Mouse (Mus musculus): ENCODE measurements around the gene Adipor2. TPM values are rescaled to one million over a fixed set of nuclear protein-coding genes. Genes with fewer than 3 reads are reported as not detected.

Adipor2 gene
- total and polyA plus RNA-seq, 2 experiments from 2014 or later = 42.4 to 62.5 TPM

DNA sequence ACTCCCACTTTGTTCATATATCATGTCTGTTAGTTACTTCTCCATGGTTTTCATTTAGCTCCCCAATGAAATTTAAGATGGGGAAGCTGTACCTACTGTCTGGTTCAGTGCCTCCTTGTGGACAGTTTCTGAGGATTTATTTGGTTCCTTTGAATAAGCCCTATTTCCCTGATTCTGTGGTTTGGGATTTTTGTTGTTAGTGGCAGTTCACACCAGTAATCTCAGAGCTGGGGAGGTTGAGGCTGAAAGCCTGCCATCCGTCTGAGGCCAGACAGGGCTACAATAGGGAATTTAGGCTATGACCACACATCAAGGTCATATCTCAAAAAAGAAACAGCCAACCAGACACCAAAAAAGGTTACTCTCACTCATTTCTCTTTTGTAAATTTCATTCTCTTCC lies 38.9 kb downstream of the Adipor2 start:
- Histone ChIP-seq H3K4me2 (ENCODE audit: low read depth, low read length) (no peak overlapping the region), H3K27me3 (ENCODE audit: control insufficient read depth, insufficient read depth, low read length) (no peaks in the 10 kb centered on the region), H3K4me1 (ENCODE audit: control insufficient read depth, insufficient read depth) (peaks cover 11% of the 10 kb centered on the region), H3K4me3 (ENCODE audit: low read depth, low read length) (no peak overlapping the region), H3K9ac (replicated peaks; ENCODE audit: low read depth, low read length) (no peak overlapping the region), H3K27ac (ENCODE audit: low read depth) (no peak overlapping the region), H3K36me3 (replicated peaks; ENCODE audit: control insufficient read depth, insufficient read depth, low read length) (no peaks in the 10 kb centered on the region), H3K9me3 (replicated peaks; ENCODE audit: control insufficient read depth, low read length) (no peaks in the 10 kb centered on the region)
- WGBS = 81% methylated on average over 1 of the region's 1 CpGs
- ATAC-seq (ENCODE audit: insufficient read depth, low read depth) = no peak
- no peak for TF ChIP-seq EP300 (IDR thresholded peaks at IDR 0.05; ENCODE audit: low read depth)
- TF ChIP-seq CTCF (IDR thresholded peaks at IDR 0.05; ENCODE audit: low read depth) = no peak
- no peak for DNase-seq (ENCODE audit: low spot score)

- no peaks in the 10 kb centered on the region for H3K36me3 ChIP-seq (replicated peaks; ENCODE audit: control insufficient read depth, insufficient read depth, low read length)
- no peaks in the 10 kb centered on the region for H3K9me3 ChIP-seq (replicated peaks; ENCODE audit: control insufficient read depth, low read length)
- 0% methylated on average over 2 of the region's 2 CpGs for WGBS
- no peaks in the 10 kb centered on the region for H3K27me3 ChIP-seq (ENCODE audit: control insufficient read depth, insufficient read depth, low read length)
- H3K27ac ChIP-seq (ENCODE audit: low read depth) = peak overlapping the region; percentile 22; the same call in 1 of the 2 replicates
- no peak overlapping the region for H3K4me2 ChIP-seq (ENCODE audit: low read depth, low read length)
- no peak overlapping the region for H3K4me3 ChIP-seq (ENCODE audit: low read depth, low read length)
- DNase-seq (ENCODE audit: low spot score) (no peak), ATAC-seq (ENCODE audit: insufficient read depth, low read depth) (0 out of 2 replicates have a peak, but pooled peaks have one; percentile 33)
- TF ChIP-seq CTCF (IDR thresholded peaks at IDR 0.05; ENCODE audit: low read depth) (no peak), EP300 (IDR thresholded peaks at IDR 0.05; ENCODE audit: low read depth) (no peak)
- H3K4me1 ChIP-seq (ENCODE audit: control insufficient read depth, insufficient read depth) = peaks cover 11% of the 10 kb centered on the region
- H3K9ac ChIP-seq (replicated peaks; ENCODE audit: low read depth, low read length) = no peak overlapping the region
Observed at GRCm38 (mm10) chr6:119377613-119378012, 39.9 kb downstream of the Adipor2 start.

GRCm38 (mm10) chr6:119375035-119375434 lies 42.5 kb downstream of the Adipor2 start:
- no peak overlapping the region for H3K4me2 ChIP-seq (ENCODE audit: low read depth, low read length)
- H3K27me3 ChIP-seq (ENCODE audit: control insufficient read depth, insufficient read depth, low read length) = no peaks in the 10 kb centered on the region
- 70% methylated on average over 5 of the region's 5 CpGs for WGBS
- no peaks in the 10 kb centered on the region for H3K9me3 ChIP-seq (replicated peaks; ENCODE audit: control insufficient read depth, low read length)
- DNase-seq (ENCODE audit: low spot score) (no peak), ATAC-seq (ENCODE audit: insufficient read depth, low read depth) (no peak)
- H3K27ac ChIP-seq (ENCODE audit: low read depth) = no peak overlapping the region
- TF ChIP-seq EP300 (IDR thresholded peaks at IDR 0.05; ENCODE audit: low read depth) = no peak
- TF ChIP-seq CTCF (IDR thresholded peaks at IDR 0.05; ENCODE audit: low read depth) = no peak
- no peaks in the 10 kb centered on the region for H3K36me3 ChIP-seq (replicated peaks; ENCODE audit: control insufficient read depth, insufficient read depth, low read length)
- no peak overlapping the region for H3K4me3 ChIP-seq (ENCODE audit: low read depth, low read length)
- H3K4me1 ChIP-seq (ENCODE audit: control insufficient read depth, insufficient read depth) = peaks cover 11% of the 10 kb centered on the region
- H3K9ac ChIP-seq (replicated peaks; ENCODE audit: low read depth, low read length) = no peak overlapping the region

DNA sequence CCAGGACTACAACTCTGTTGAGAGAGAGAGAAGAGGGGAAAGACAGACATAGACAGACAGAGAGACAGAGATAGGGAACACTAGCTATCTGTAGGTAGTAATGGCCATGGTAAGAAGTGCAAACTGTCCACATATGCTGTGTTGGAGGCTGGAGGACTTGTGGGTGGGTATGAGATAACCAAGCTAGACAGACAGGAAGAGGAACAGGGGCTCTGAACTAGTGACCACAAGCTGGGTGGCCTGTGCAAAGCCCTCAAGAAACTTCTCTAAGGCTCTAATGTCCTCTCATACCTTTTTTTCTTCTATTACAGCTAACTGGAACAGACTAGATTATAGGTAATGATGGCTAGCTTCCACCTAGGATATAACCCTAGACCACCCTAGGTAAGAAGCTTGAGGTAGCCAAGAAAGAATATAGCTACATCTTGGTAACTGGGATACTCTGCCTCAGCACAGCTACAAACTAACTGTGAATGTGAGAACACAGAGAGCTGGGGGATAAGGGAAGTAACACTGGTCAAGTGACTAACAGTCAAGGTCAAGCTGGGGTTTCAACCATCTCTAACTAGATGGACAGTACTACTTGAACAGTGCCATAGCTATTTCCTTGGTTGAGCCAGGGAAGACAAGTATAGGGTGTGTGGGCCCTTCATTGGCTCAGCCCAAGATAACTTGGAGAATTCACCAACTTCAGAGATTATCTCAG lies 44.4 kb downstream of the Adipor2 start:
- Histone ChIP-seq H3K36me3 (replicated peaks; ENCODE audit: control insufficient read depth, insufficient read depth, low read length) (peaks cover 11% of the 10 kb centered on the region; the same call in 1 of the 2 replicates), H3K4me3 (ENCODE audit: low read depth, low read length) (no peak overlapping the region), H3K4me1 (ENCODE audit: control insufficient read depth, insufficient read depth) (peaks cover 8% of the 10 kb centered on the region), H3K27ac (ENCODE audit: low read depth) (no peak overlapping the region), H3K4me2 (ENCODE audit: low read depth, low read length) (no peak overlapping the region), H3K27me3 (ENCODE audit: control insufficient read depth, insufficient read depth, low read length) (no peaks in the 10 kb centered on the region), H3K9ac (replicated peaks; ENCODE audit: low read depth, low read length) (no peak overlapping the region), H3K9me3 (replicated peaks; ENCODE audit: control insufficient read depth, low read length) (no peaks in the 10 kb centered on the region)
- TF ChIP-seq EP300 (IDR thresholded peaks at IDR 0.05; ENCODE audit: low read depth) (no peak), CTCF (IDR thresholded peaks at IDR 0.05; ENCODE audit: low read depth) (no peak)
- DNase-seq (ENCODE audit: low spot score) (no peak), ATAC-seq (ENCODE audit: insufficient read depth, low read depth) (no peak)

DNA sequence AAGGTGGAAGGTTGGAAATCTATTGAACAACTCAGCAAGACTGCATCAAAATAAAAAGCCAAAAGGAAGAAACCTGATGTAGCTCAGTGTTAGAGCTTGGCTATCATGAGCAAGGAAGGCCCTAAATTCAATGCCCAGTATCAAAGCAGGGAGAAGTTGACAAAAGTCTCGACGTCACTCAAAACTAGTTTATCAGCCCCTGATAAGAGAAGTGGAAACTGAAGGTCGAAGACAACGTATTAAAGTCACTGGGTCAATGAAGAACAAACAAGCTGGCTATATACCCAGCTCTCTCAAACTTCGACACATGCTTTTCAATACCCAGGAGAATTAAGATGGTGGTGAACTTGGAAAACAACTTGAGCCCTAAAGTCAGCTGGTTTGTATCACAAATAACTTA lies 45.3 kb downstream of the Adipor2 start:
- Histone ChIP-seq H3K4me3 (ENCODE audit: low read depth, low read length) (no peak overlapping the region), H3K4me2 (ENCODE audit: low read depth, low read length) (no peak overlapping the region), H3K27me3 (ENCODE audit: control insufficient read depth, insufficient read depth, low read length) (no peaks in the 10 kb centered on the region), H3K4me1 (ENCODE audit: control insufficient read depth, insufficient read depth) (no peaks in the 10 kb centered on the region), H3K27ac (ENCODE audit: low read depth) (no peak overlapping the region), H3K36me3 (replicated peaks; ENCODE audit: control insufficient read depth, insufficient read depth, low read length) (peaks cover 11% of the 10 kb centered on the region; the same call in 1 of the 2 replicates), H3K9me3 (replicated peaks; ENCODE audit: control insufficient read depth, low read length) (no peaks in the 10 kb centered on the region), H3K9ac (replicated peaks; ENCODE audit: low read depth, low read length) (no peak overlapping the region)
- WGBS = 23% methylated on average over 5 of the region's 5 CpGs
- no peak for ATAC-seq (ENCODE audit: insufficient read depth, low read depth)
- no peak for DNase-seq (ENCODE audit: low spot score)
- TF ChIP-seq CTCF (IDR thresholded peaks at IDR 0.05; ENCODE audit: low read depth) = no peak
- TF ChIP-seq EP300 (IDR thresholded peaks at IDR 0.05; ENCODE audit: low read depth) = no peak

- Histone ChIP-seq H3K4me2 (ENCODE audit: low read depth, low read length) (no peak overlapping the region), H3K9me3 (replicated peaks; ENCODE audit: control insufficient read depth, low read length) (no peaks in the 10 kb centered on the region), H3K36me3 (replicated peaks; ENCODE audit: control insufficient read depth, insufficient read depth, low read length) (peaks cover 11% of the 10 kb centered on the region; the same call in 1 of the 2 replicates), H3K9ac (replicated peaks; ENCODE audit: low read depth, low read length) (no peak overlapping the region), H3K4me1 (ENCODE audit: control insufficient read depth, insufficient read depth) (no peaks in the 10 kb centered on the region), H3K4me3 (ENCODE audit: low read depth, low read length) (no peak overlapping the region), H3K27me3 (ENCODE audit: control insufficient read depth, insufficient read depth, low read length) (no peaks in the 10 kb centered on the region), H3K27ac (ENCODE audit: low read depth) (no peak overlapping the region)
- no peak for TF ChIP-seq EP300 (IDR thresholded peaks at IDR 0.05; ENCODE audit: low read depth)
- no peak; the same call in 1 of the 2 replicates for TF ChIP-seq CTCF (IDR thresholded peaks at IDR 0.05; ENCODE audit: low read depth)
- ATAC-seq (ENCODE audit: insufficient read depth, low read depth) = no peak
- no peak for DNase-seq (ENCODE audit: low spot score)
Observed at GRCm38 (mm10) chr6:119371624-119372023, 45.9 kb downstream of the Adipor2 start.
